Mouse (Mus musculus): ENCODE measurements around the gene Scpep1. TPM values are rescaled to one million over a fixed set of nuclear protein-coding genes. Genes with fewer than 3 reads are reported as not detected.
"Not testable (repeated sequence)": the region's sequence is repeated elsewhere in the genome, so short reads cannot be mapped to it uniquely, and the experiment has no call there.

Scpep1 gene
- polyA plus RNA-seq, 1 experiment from 2014 or later, result 31.4 TPM

GRCm38 (mm10) chr11:88998974-88999722 is 43.9 kb upstream of the Scpep1 start, which contains the start of gene Trim25:
Trim25 (plus strand) TSS chr11:88999376.
- Histone ChIP-seq H3K36me3 (ENCODE audit: control insufficient read depth, insufficient read depth, low read length) (no peaks in the 10 kb centered on the region), H3K27me3 (replicated peaks; ENCODE audit: control insufficient read depth, insufficient read depth, low read length) (peaks cover 15% of the 10 kb centered on the region), H3K4me3 (ENCODE audit: low read depth, low read length) (peak within 1 kb of the TSS; percentile 36), H3K4me2 (ENCODE audit: low read length) (peak within 1 kb of the TSS; percentile 48), H3K9ac (ENCODE audit: low read length) (peak within 1 kb of the TSS; percentile 21; the same call in 1 of the 2 replicates), H3K27ac (ENCODE audit: low read depth, low read length) (no peak within 1 kb of the TSS), H3K9me3 (replicated peaks; ENCODE audit: control insufficient read depth, low read length) (no peaks in the 10 kb centered on the region), H3K4me1 (ENCODE audit: control insufficient read depth, insufficient read depth, low read length) (no peaks in the 10 kb centered on the region)
- WGBS, result 3% methylated on average over 48 of the region's 48 CpGs
- ATAC-seq, result peak; percentile 70
- DNase-seq (ENCODE audit: low spot score), result peak; percentile 77

GRCm38 (mm10) chr11:88998406-88998805 is 43.1 kb upstream of the Scpep1 start:
- no peaks in the 10 kb centered on the region for H3K36me3 ChIP-seq (ENCODE audit: control insufficient read depth, insufficient read depth, low read length)
- no peak overlapping the region for H3K4me3 ChIP-seq (ENCODE audit: low read depth, low read length)
- no peaks in the 10 kb centered on the region for H3K9me3 ChIP-seq (replicated peaks; ENCODE audit: control insufficient read depth, low read length)
- ATAC-seq (no peak), DNase-seq (ENCODE audit: low spot score) (no peak)
- H3K9ac ChIP-seq (ENCODE audit: low read length), result no peak overlapping the region
- no peaks in the 10 kb centered on the region for H3K4me1 ChIP-seq (ENCODE audit: control insufficient read depth, insufficient read depth, low read length)
- H3K27ac ChIP-seq (ENCODE audit: low read depth, low read length), result no peak overlapping the region
- peaks cover 15% of the 10 kb centered on the region for H3K27me3 ChIP-seq (replicated peaks; ENCODE audit: control insufficient read depth, insufficient read depth, low read length)
- no peak overlapping the region for H3K4me2 ChIP-seq (ENCODE audit: low read length)
- WGBS, result 6% methylated on average over 3 of the region's 3 CpGs

GRCm38 (mm10) chr11:88997343-88997742 is 42.1 kb upstream of the Scpep1 start:
- H3K4me2 ChIP-seq (ENCODE audit: low read length); DNase-seq (ENCODE audit: low spot score); H3K9ac ChIP-seq (ENCODE audit: low read length); H3K36me3 ChIP-seq (ENCODE audit: control insufficient read depth, insufficient read depth, low read length); H3K4me3 ChIP-seq (ENCODE audit: low read depth, low read length); H3K27ac ChIP-seq (ENCODE audit: low read depth, low read length); H3K9me3 ChIP-seq (replicated peaks; ENCODE audit: control insufficient read depth, low read length); ATAC-seq; H3K4me1 ChIP-seq (ENCODE audit: control insufficient read depth, insufficient read depth, low read length): not testable (repeated sequence)
- WGBS, result 89% methylated on average over 5 of the region's 5 CpGs
- peaks cover 15% of the 10 kb centered on the region for H3K27me3 ChIP-seq (replicated peaks; ENCODE audit: control insufficient read depth, insufficient read depth, low read length)

GRCm38 (mm10) chr11:88996427-88996826 is 41.2 kb upstream of the Scpep1 start:
- Histone ChIP-seq H3K9me3 (replicated peaks; ENCODE audit: control insufficient read depth, low read length) (no peaks in the 10 kb centered on the region), H3K4me3 (ENCODE audit: low read depth, low read length) (no peak overlapping the region), H3K4me2 (ENCODE audit: low read length) (no peak overlapping the region), H3K4me1 (ENCODE audit: control insufficient read depth, insufficient read depth, low read length) (no peaks in the 10 kb centered on the region), H3K27ac (ENCODE audit: low read depth, low read length) (no peak overlapping the region), H3K36me3 (ENCODE audit: control insufficient read depth, insufficient read depth, low read length) (peaks cover 3% of the 10 kb centered on the region; the same call in 1 of the 2 replicates), H3K9ac (ENCODE audit: low read length) (no peak overlapping the region), H3K27me3 (replicated peaks; ENCODE audit: control insufficient read depth, insufficient read depth, low read length) (peaks cover 15% of the 10 kb centered on the region)
- WGBS, result 73% methylated on average over 7 of the region's 7 CpGs
- ATAC-seq (no peak), DNase-seq (ENCODE audit: low spot score) (no peak)

GRCm38 (mm10) chr11:88995616-88996015 is 40.4 kb upstream of the Scpep1 start:
- WGBS, result 89% methylated on average over 2 of the region's 2 CpGs
- no peaks in the 10 kb centered on the region for H3K9me3 ChIP-seq (replicated peaks; ENCODE audit: control insufficient read depth, low read length)

GRCm38 (mm10) chr11:88994492-88994891 is 39.2 kb upstream of the Scpep1 start:
- H3K4me2 ChIP-seq (ENCODE audit: low read length), result no peak overlapping the region
- no peak overlapping the region for H3K27ac ChIP-seq (ENCODE audit: low read depth, low read length)
- no peaks in the 10 kb centered on the region for H3K9me3 ChIP-seq (replicated peaks; ENCODE audit: control insufficient read depth, low read length)
- H3K27me3 ChIP-seq (replicated peaks; ENCODE audit: control insufficient read depth, insufficient read depth, low read length), result peaks cover 11% of the 10 kb centered on the region
- no peak overlapping the region for H3K4me3 ChIP-seq (ENCODE audit: low read depth, low read length)
- no peaks in the 10 kb centered on the region for H3K4me1 ChIP-seq (ENCODE audit: control insufficient read depth, insufficient read depth, low read length)
- 93% methylated on average over 7 of the region's 7 CpGs for WGBS
- no peak overlapping the region for H3K9ac ChIP-seq (ENCODE audit: low read length)
- ATAC-seq (no peak), DNase-seq (ENCODE audit: low spot score) (no peak)
- H3K36me3 ChIP-seq (ENCODE audit: control insufficient read depth, insufficient read depth, low read length), result peaks cover 15% of the 10 kb centered on the region

More at GRCm38 (mm10) chr11:88995616-88996015, 40.4 kb upstream of the Scpep1 start:
- no peak overlapping the region for H3K9ac ChIP-seq (ENCODE audit: low read length)
- peaks cover 11% of the 10 kb centered on the region for H3K36me3 ChIP-seq (ENCODE audit: control insufficient read depth, insufficient read depth, low read length)
- no peak for ATAC-seq
- no peak overlapping the region for H3K27ac ChIP-seq (ENCODE audit: low read depth, low read length)
- H3K4me1 ChIP-seq (ENCODE audit: control insufficient read depth, insufficient read depth, low read length), result no peaks in the 10 kb centered on the region
- H3K4me2 ChIP-seq (ENCODE audit: low read length), result no peak overlapping the region
- no peak overlapping the region for H3K4me3 ChIP-seq (ENCODE audit: low read depth, low read length)
- peaks cover 15% of the 10 kb centered on the region for H3K27me3 ChIP-seq (replicated peaks; ENCODE audit: control insufficient read depth, insufficient read depth, low read length)
- DNase-seq (ENCODE audit: low spot score), result no peak

- no peak overlapping the region for H3K4me2 ChIP-seq (ENCODE audit: low read length)
- WGBS, result 13% methylated on average over 5 of the region's 5 CpGs
- H3K4me1 ChIP-seq (ENCODE audit: control insufficient read depth, insufficient read depth, low read length), result no peaks in the 10 kb centered on the region
- DNase-seq (ENCODE audit: low spot score), result peak; percentile 37
- no peak overlapping the region for H3K4me3 ChIP-seq (ENCODE audit: low read depth, low read length)
- ATAC-seq, result no peak
- H3K9ac ChIP-seq (ENCODE audit: low read length), result no peak overlapping the region
- peaks cover 15% of the 10 kb centered on the region for H3K36me3 ChIP-seq (ENCODE audit: control insufficient read depth, insufficient read depth, low read length)
- H3K9me3 ChIP-seq (replicated peaks; ENCODE audit: control insufficient read depth, low read length), result no peaks in the 10 kb centered on the region
- no peak overlapping the region for H3K27ac ChIP-seq (ENCODE audit: low read depth, low read length)
- 0 out of 2 replicates have a peak, but pooled peaks cover 3% of the 10 kb centered on the region for H3K27me3 ChIP-seq (replicated peaks; ENCODE audit: control insufficient read depth, insufficient read depth, low read length)
These were observed 38.4 kb upstream of the Scpep1 start for GRCm38 (mm10) chr11:88993625-88994024.

GRCm38 (mm10) chr11:88993186-88993585 is 37.9 kb upstream of the Scpep1 start:
- H3K27ac ChIP-seq (ENCODE audit: low read depth, low read length), result no peak overlapping the region
- H3K27me3 ChIP-seq (replicated peaks; ENCODE audit: control insufficient read depth, insufficient read depth, low read length), result 0 out of 2 replicates have a peak, but pooled peaks cover 2% of the 10 kb centered on the region
- no peaks in the 10 kb centered on the region for H3K4me1 ChIP-seq (ENCODE audit: control insufficient read depth, insufficient read depth, low read length)
- H3K4me2 ChIP-seq (ENCODE audit: low read length), result no peak overlapping the region
- H3K9me3 ChIP-seq (replicated peaks; ENCODE audit: control insufficient read depth, low read length), result no peaks in the 10 kb centered on the region
- WGBS, result 53% methylated on average over 7 of the region's 7 CpGs
- peaks cover 18% of the 10 kb centered on the region for H3K36me3 ChIP-seq (ENCODE audit: control insufficient read depth, insufficient read depth, low read length)
- no peak overlapping the region for H3K9ac ChIP-seq (ENCODE audit: low read length)
- no peak for ATAC-seq
- H3K4me3 ChIP-seq (ENCODE audit: low read depth, low read length), result no peak overlapping the region
- DNase-seq (ENCODE audit: low spot score), result no peak

GRCm38 (mm10) chr11:88989530-88989929 is 34.3 kb upstream of the Scpep1 start:
- ATAC-seq (no peak), DNase-seq (ENCODE audit: low spot score) (peak; percentile 53)
- Histone ChIP-seq H3K36me3 (ENCODE audit: control insufficient read depth, insufficient read depth, low read length) (peaks cover 46% of the 10 kb centered on the region), H3K27ac (ENCODE audit: low read depth, low read length) (no peak overlapping the region), H3K9me3 (replicated peaks; ENCODE audit: control insufficient read depth, low read length) (no peaks in the 10 kb centered on the region), H3K4me2 (ENCODE audit: low read length) (no peak overlapping the region), H3K9ac (ENCODE audit: low read length) (no peak overlapping the region), H3K4me1 (ENCODE audit: control insufficient read depth, insufficient read depth, low read length) (no peaks in the 10 kb centered on the region), H3K27me3 (replicated peaks; ENCODE audit: control insufficient read depth, insufficient read depth, low read length) (no peaks in the 10 kb centered on the region), H3K4me3 (ENCODE audit: low read depth, low read length) (no peak overlapping the region)
- WGBS, result 77% methylated on average over 5 of the region's 5 CpGs

Data from forebrain, embryonic 14.5 days (tissue).